8 mouse cellular contexts compared by ENCODE assay signal in genomic region chr1:180402481-180403081, GRCm38 (mm10).
DNase-seq lines count a peak whose midpoint lies in the region; ATAC-seq and TF ChIP-seq lines count a peak whose summit lies in the region.

No protein-coding gene starts in this region.

- no peaks in the 10 kb centered on the region for H3K36me3 ChIP-seq in liver, postnatal 0 days (replicated peaks; ENCODE audit: insufficient read depth, low read length)
- no peaks in the 10 kb centered on the region for H3K36me3 ChIP-seq in hindbrain, embryonic 12.5 days

- DNase-seq in adrenal gland, adult 2 months: peak; percentile 50
- DNase-seq in adrenal gland, postnatal 14 days: no peak
- peak; percentile 56 for DNase-seq in heart, postnatal 4 days
- DNase-seq in liver, postnatal 0 days: no peak
- DNase-seq in thymus, postnatal 4 days: no peak
- DNase-seq in layer of hippocampus, postnatal 36 days: no peak

- WGBS in bone marrow, adult 2 months: 78% methylated on average over 11 of the region's 11 CpGs
- 66% methylated on average over 11 of the region's 11 CpGs for WGBS in liver, postnatal 0 days (ENCODE audit: insufficient replicate concordance)
- WGBS in hindbrain, embryonic 12.5 days: 88% methylated on average over 11 of the region's 11 CpGs

- H3K4me2 ChIP-seq in liver, postnatal 0 days (ENCODE audit: low read depth, low read length): no peak overlapping the region
- no peak overlapping the region for H3K4me2 ChIP-seq in hindbrain, embryonic 12.5 days (replicated peaks)

- peaks cover 18% of the 10 kb centered on the region for H3K4me1 ChIP-seq in bone marrow, adult 2 months (ENCODE audit: control insufficient read depth, insufficient read depth, low read length)
- H3K4me1 ChIP-seq in liver, postnatal 0 days (ENCODE audit: insufficient read depth): peaks cover 41% of the 10 kb centered on the region
- H3K4me1 ChIP-seq in hindbrain, embryonic 12.5 days: peaks cover 18% of the 10 kb centered on the region

- TF ChIP-seq EP300 in liver, postnatal 0 days (IDR thresholded peaks at IDR 0.05; ENCODE audit: low read depth): no peak

- TF ChIP-seq POLR2A in bone marrow, adult 2 months (IDR thresholded peaks at IDR 0.05; ENCODE audit: borderline replicate concordance, control insufficient read depth, low read depth, low read length): no peak

- no peak overlapping the region for H3K4me3 ChIP-seq in bone marrow, adult 2 months (replicated peaks; ENCODE audit: control insufficient read depth, low read depth, low read length)
- H3K4me3 ChIP-seq in liver, postnatal 0 days (ENCODE audit: low read depth, low read length): no peak overlapping the region
- no peak overlapping the region for H3K4me3 ChIP-seq in hindbrain, embryonic 12.5 days

- H3K9me3 ChIP-seq in liver, postnatal 0 days (ENCODE audit: low read length): no peaks in the 10 kb centered on the region
- H3K9me3 ChIP-seq in hindbrain, embryonic 12.5 days (replicated peaks): no peaks in the 10 kb centered on the region

- H3K9ac ChIP-seq in liver, postnatal 0 days (replicated peaks): no peak overlapping the region
- H3K9ac ChIP-seq in hindbrain, embryonic 12.5 days: no peak overlapping the region

- TF ChIP-seq CTCF in bone marrow, adult 2 months (IDR thresholded peaks at IDR 0.05; ENCODE audit: control insufficient read depth, insufficient read depth, low read length): no peak
- no peak for TF ChIP-seq CTCF in liver, postnatal 0 days (IDR thresholded peaks at IDR 0.05; ENCODE audit: low read depth)

- H3K27ac ChIP-seq in bone marrow, adult 2 months (ENCODE audit: control insufficient read depth, insufficient read depth, low read depth, low read length, poor library complexity): peak overlapping the region; percentile 71; the same call in 1 of the 2 replicates
- peak overlapping the region; percentile 82 for H3K27ac ChIP-seq in liver, postnatal 0 days (ENCODE audit: low read depth)
- H3K27ac ChIP-seq in hindbrain, embryonic 12.5 days: no peak overlapping the region

- no peak for ATAC-seq in liver, postnatal 0 days
- ATAC-seq in hindbrain, embryonic 12.5 days (ENCODE audit: low FRiP score): no peak

- H3K27me3 ChIP-seq in liver, postnatal 0 days (ENCODE audit: insufficient read depth, low read length): no peaks in the 10 kb centered on the region
- no peaks in the 10 kb centered on the region for H3K27me3 ChIP-seq in hindbrain, embryonic 12.5 days

Comparison
In these comparisons a context has a peak if more than half of its experiments do, and no peak if none do; other contexts are left out.
1. DNase-seq: peak in adrenal gland, adult 2 months (single experiment) and heart, postnatal 4 days (single experiment); none in adrenal gland, postnatal 14 days (single experiment), liver, postnatal 0 days (single experiment), thymus, postnatal 4 days (single experiment) and layer of hippocampus, postnatal 36 days (0 of 2).